Mouse (Mus musculus): Measurements from ENCODE around the gene AB124611. TPM values are rescaled to one million over a fixed set of nuclear protein-coding genes. Genes with fewer than 3 reads are reported as not detected.
"Not testable (repeated sequence)": the region's sequence is repeated elsewhere in the genome, so short reads cannot be mapped to it uniquely, and the experiment has no call there.

AB124611 gene
- polyA plus RNA-seq, 1 experiment from 2014 or later, result 5.2 TPM

GRCm38 (mm10) chr9:21591127-21591830 is 65.3 kb downstream of the AB124611 start:
- Histone ChIP-seq H3K9ac (replicated peaks; ENCODE audit: low read depth) (no peak overlapping the region), H3K4me1 (ENCODE audit: insufficient read depth, low read depth, low read length) (0 out of 2 replicates have a peak, but pooled peaks cover 6% of the 10 kb centered on the region), H3K9me3 (ENCODE audit: low read length) (no peaks in the 10 kb centered on the region), H3K27me3 (replicated peaks; ENCODE audit: insufficient read depth, low read length) (no peaks in the 10 kb centered on the region), H3K27ac (ENCODE audit: low read length) (no peak overlapping the region), H3K4me2 (replicated peaks; ENCODE audit: low read depth, low read length) (no peak overlapping the region), H3K4me3 (ENCODE audit: low read depth, low read length) (no peak overlapping the region), H3K36me3 (ENCODE audit: insufficient read depth, low read length) (peaks cover 11% of the 10 kb centered on the region)
- TF ChIP-seq EP300 (IDR thresholded peaks at IDR 0.05) (no peak), CTCF (IDR thresholded peaks at IDR 0.05) (no peak)
- DNase-seq (ENCODE audit: low spot score) (no peak), ATAC-seq (no peak)
- 77% methylated on average over 6 of the region's 6 CpGs for WGBS

- Histone ChIP-seq H3K4me3 (ENCODE audit: low read depth, low read length) (peak overlapping the region; percentile 84), H3K4me2 (replicated peaks; ENCODE audit: low read depth, low read length) (peak overlapping the region; percentile 87), H3K9ac (replicated peaks; ENCODE audit: low read depth) (peak overlapping the region; percentile 43), H3K9me3 (ENCODE audit: low read length) (no peaks in the 10 kb centered on the region), H3K27me3 (replicated peaks; ENCODE audit: insufficient read depth, low read length) (no peaks in the 10 kb centered on the region), H3K36me3 (ENCODE audit: insufficient read depth, low read length) (peaks cover 6% of the 10 kb centered on the region), H3K27ac (ENCODE audit: low read length) (peak overlapping the region; percentile 66), H3K4me1 (ENCODE audit: insufficient read depth, low read depth, low read length) (0 out of 2 replicates have a peak, but pooled peaks cover 6% of the 10 kb centered on the region)
- TF ChIP-seq CTCF (IDR thresholded peaks at IDR 0.05), result no peak
- no peak for TF ChIP-seq EP300 (IDR thresholded peaks at IDR 0.05)
- WGBS, result 15% methylated on average over 17 of the region's 17 CpGs
- DNase-seq (ENCODE audit: low spot score) (no peak), ATAC-seq (peak; percentile 66)
These were observed 66.1 kb downstream of the AB124611 start for GRCm38 (mm10) chr9:21591831-21592702.

- H3K4me1 ChIP-seq (ENCODE audit: insufficient read depth, low read depth, low read length), result 0 out of 2 replicates have a peak, but pooled peaks cover 6% of the 10 kb centered on the region
- H3K4me3 ChIP-seq (ENCODE audit: low read depth, low read length), result peak within 1 kb of the TSS; percentile 84
- H3K9ac ChIP-seq (replicated peaks; ENCODE audit: low read depth), result peak within 1 kb of the TSS; percentile 79
- H3K4me2 ChIP-seq (replicated peaks; ENCODE audit: low read depth, low read length), result peak within 1 kb of the TSS; percentile 87
- DNase-seq (ENCODE audit: low spot score) (peak; percentile 98), ATAC-seq (peak; percentile 93)
- no peaks in the 10 kb centered on the region for H3K27me3 ChIP-seq (replicated peaks; ENCODE audit: insufficient read depth, low read length)
- TF ChIP-seq CTCF (IDR thresholded peaks at IDR 0.05) (no peak), EP300 (IDR thresholded peaks at IDR 0.05) (no peak)
- H3K9me3 ChIP-seq (ENCODE audit: low read length), result no peaks in the 10 kb centered on the region
- H3K36me3 ChIP-seq (ENCODE audit: insufficient read depth, low read length), result peaks cover 6% of the 10 kb centered on the region
- WGBS, result 1% methylated on average over 30 of the region's 30 CpGs
- peak within 1 kb of the TSS; percentile 84 for H3K27ac ChIP-seq (ENCODE audit: low read length)
These were observed 66.7 kb downstream of the AB124611 start, which contains the start of the genes Timm29 and Yipf2 for GRCm38 (mm10) chr9:21592703-21593121. Gene Timm29, plus strand, starts transcription at chr9:21592722. Gene Yipf2, minus strand, starts transcription at chr9:21592828.

GRCm38 (mm10) chr9:21593122-21593721 is 67.2 kb downstream of the AB124611 start:
- peak overlapping the region; percentile 84 for H3K4me3 ChIP-seq (ENCODE audit: low read depth, low read length)
- H3K4me1 ChIP-seq (ENCODE audit: insufficient read depth, low read depth, low read length), result 0 out of 2 replicates have a peak, but pooled peaks cover 6% of the 10 kb centered on the region
- H3K27ac ChIP-seq (ENCODE audit: low read length), result peak overlapping the region; percentile 84
- H3K27me3 ChIP-seq (replicated peaks; ENCODE audit: insufficient read depth, low read length), result no peaks in the 10 kb centered on the region
- peak; percentile 56 for DNase-seq (ENCODE audit: low spot score)
- peak overlapping the region; percentile 87 for H3K4me2 ChIP-seq (replicated peaks; ENCODE audit: low read depth, low read length)
- TF ChIP-seq CTCF (IDR thresholded peaks at IDR 0.05) (no peak), EP300 (IDR thresholded peaks at IDR 0.05) (no peak)
- WGBS, result 1% methylated on average over 68 of the region's 69 CpGs
- no peaks in the 10 kb centered on the region for H3K9me3 ChIP-seq (ENCODE audit: low read length)
- peak overlapping the region; percentile 79 for H3K9ac ChIP-seq (replicated peaks; ENCODE audit: low read depth)
- ATAC-seq, result peak; percentile 65
- peaks cover 6% of the 10 kb centered on the region for H3K36me3 ChIP-seq (ENCODE audit: insufficient read depth, low read length)

GRCm38 (mm10) chr9:21594350-21594749 is 68.4 kb downstream of the AB124611 start:
- H3K4me3 ChIP-seq (ENCODE audit: low read depth, low read length); H3K36me3 ChIP-seq (ENCODE audit: insufficient read depth, low read length); H3K27me3 ChIP-seq (replicated peaks; ENCODE audit: insufficient read depth, low read length); DNase-seq (ENCODE audit: low spot score); H3K9me3 ChIP-seq (ENCODE audit: low read length); ATAC-seq; H3K27ac ChIP-seq (ENCODE audit: low read length); H3K9ac ChIP-seq (replicated peaks; ENCODE audit: low read depth); H3K4me1 ChIP-seq (ENCODE audit: insufficient read depth, low read depth, low read length); H3K4me2 ChIP-seq (replicated peaks; ENCODE audit: low read depth, low read length): not testable (repeated sequence)
- 86% methylated on average over 8 of the region's 8 CpGs for WGBS

- Histone ChIP-seq H3K9me3 (ENCODE audit: low read length) (no peaks in the 10 kb centered on the region), H3K4me1 (ENCODE audit: insufficient read depth, low read depth, low read length) (0 out of 2 replicates have a peak, but pooled peaks cover 6% of the 10 kb centered on the region), H3K27ac (ENCODE audit: low read length) (no peak overlapping the region), H3K4me2 (replicated peaks; ENCODE audit: low read depth, low read length) (no peak overlapping the region), H3K27me3 (replicated peaks; ENCODE audit: insufficient read depth, low read length) (no peaks in the 10 kb centered on the region), H3K4me3 (ENCODE audit: low read depth, low read length) (no peak overlapping the region), H3K9ac (replicated peaks; ENCODE audit: low read depth) (no peak overlapping the region), H3K36me3 (ENCODE audit: insufficient read depth, low read length) (0 out of 2 replicates have a peak, but pooled peaks cover under 1% of the 10 kb centered on the region)
- TF ChIP-seq CTCF (IDR thresholded peaks at IDR 0.05) (no peak), EP300 (IDR thresholded peaks at IDR 0.05) (no peak)
- 82% methylated on average over 2 of the region's 2 CpGs for WGBS
- ATAC-seq (no peak), DNase-seq (ENCODE audit: low spot score) (no peak)
These were observed 68.9 kb downstream of the AB124611 start for GRCm38 (mm10) chr9:21594838-21595237.

Small RNAs within 50 kb of the gene (microRNA-seq; reads per million reads assigned to microRNA genes)
- 5.9 reads per million, percentile 16 among the genes with 10 or more reads in this experiment for gene Mir199a-1

Other genes with a start within 250 kb of the AB124611 start
- gene Kri1, start 238.2 kb upstream of the AB124611 start, polyA plus RNA-seq (2015; fragmentation: Nextera tagmentation; extraction: Ambion mirVana), result 8.9 and 11.9 TPM in 2 replicates
- gene Cdkn2d, start 234.8 kb upstream of the AB124611 start, polyA plus RNA-seq (2015; fragmentation: Nextera tagmentation; extraction: Ambion mirVana), result 33.9 and 34.9 TPM in 2 replicates
- 35.9 and 36.4 TPM in 2 replicates for gene Ap1m2, start 213.8 kb upstream of the AB124611 start, polyA plus RNA-seq (2015; fragmentation: Nextera tagmentation; extraction: Ambion mirVana)
- gene Slc44a2, start 205.5 kb upstream of the AB124611 start, polyA plus RNA-seq (2015; fragmentation: Nextera tagmentation; extraction: Ambion mirVana), result 155 and 165 TPM in 2 replicates
- 53.4 and 58.5 TPM in 2 replicates for gene Ilf3, start 158.3 kb upstream of the AB124611 start, polyA plus RNA-seq (2015; fragmentation: Nextera tagmentation; extraction: Ambion mirVana)
- 17.4 and 20.6 TPM in 2 replicates for gene Qtrt1, start 114.3 kb upstream of the AB124611 start, polyA plus RNA-seq (2015; fragmentation: Nextera tagmentation; extraction: Ambion mirVana)
- 79.8 and 81.1 TPM in 2 replicates for gene Dnm2, start 101.3 kb upstream of the AB124611 start, polyA plus RNA-seq (2015; fragmentation: Nextera tagmentation; extraction: Ambion mirVana)
- gene Tmed1, start 15.9 kb upstream of the AB124611 start, polyA plus RNA-seq (2015; fragmentation: Nextera tagmentation; extraction: Ambion mirVana), result 60.8 and 71.3 TPM in 2 replicates
- 10.8 and 12.2 TPM in 2 replicates for gene Carm1, start 20.7 kb downstream of the AB124611 start, polyA plus RNA-seq (2015; fragmentation: Nextera tagmentation; extraction: Ambion mirVana)
- gene Timm29, start 66.5 kb downstream of the AB124611 start, polyA plus RNA-seq (2015; fragmentation: Nextera tagmentation; extraction: Ambion mirVana), result 16.5 and 17.3 TPM in 2 replicates
- gene Yipf2, start 66.7 kb downstream of the AB124611 start, polyA plus RNA-seq (2015; fragmentation: Nextera tagmentation; extraction: Ambion mirVana), result 28.3 and 30.3 TPM in 2 replicates
- gene Smarca4, start 90.0 kb downstream of the AB124611 start, polyA plus RNA-seq (2015; fragmentation: Nextera tagmentation; extraction: Ambion mirVana), result 22.3 and 22.4 TPM in 2 replicates
- 52.2 and 56.8 TPM in 2 replicates for gene Ldlr, start 197.3 kb downstream of the AB124611 start, polyA plus RNA-seq (2015; fragmentation: Nextera tagmentation; extraction: Ambion mirVana)
- 13.4 and 15.7 TPM in 2 replicates for gene Spc24, start 234.1 kb downstream of the AB124611 start, polyA plus RNA-seq (2015; fragmentation: Nextera tagmentation; extraction: Ambion mirVana)